Mouse (Mus musculus) cerebellum, adult 18-20 months (tissue): ENCODE measurements at regions not wholly inside any gene's neighbourhood (a gene's known extent, or its start where the extent isn't known, plus 50 kb on each side); places are given as distances from the start of the nearest gene placed in this dataset.

Experiments
- DNase-seq, 2 experiments: peaks; one replicate each; pipeline ENCODE4 v3.0.0; 2021

GRCm38 (mm10) chr9:74342176-74342575 lies 232.0 kb downstream of the Wdr72 start:
- DNase-seq, result no peak

- DNase-seq, result no peak
Observed at GRCm38 (mm10) chr9:74345027-74345426, 234.9 kb downstream of the Wdr72 start.

DNA sequence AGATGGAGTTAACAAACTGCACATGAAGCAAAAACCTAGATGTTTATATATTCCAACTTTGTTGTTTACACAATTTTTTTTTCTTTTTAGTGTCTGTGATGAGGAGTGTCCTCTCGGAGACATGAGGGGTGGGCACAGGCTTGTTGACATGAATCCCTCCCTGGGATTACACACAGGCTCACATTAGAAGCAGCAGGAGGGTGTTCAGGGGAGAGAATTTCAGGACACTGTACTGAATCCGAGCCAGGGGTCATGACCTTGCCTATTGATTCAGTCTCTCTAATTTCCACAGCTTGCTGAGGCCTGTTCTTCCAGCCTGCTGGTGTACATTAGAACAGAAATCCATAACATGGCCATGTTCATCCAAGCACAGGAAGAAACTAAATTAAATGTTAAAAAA lies 238.6 kb downstream of the Wdr72 start:
- DNase-seq, result no peak

DNA sequence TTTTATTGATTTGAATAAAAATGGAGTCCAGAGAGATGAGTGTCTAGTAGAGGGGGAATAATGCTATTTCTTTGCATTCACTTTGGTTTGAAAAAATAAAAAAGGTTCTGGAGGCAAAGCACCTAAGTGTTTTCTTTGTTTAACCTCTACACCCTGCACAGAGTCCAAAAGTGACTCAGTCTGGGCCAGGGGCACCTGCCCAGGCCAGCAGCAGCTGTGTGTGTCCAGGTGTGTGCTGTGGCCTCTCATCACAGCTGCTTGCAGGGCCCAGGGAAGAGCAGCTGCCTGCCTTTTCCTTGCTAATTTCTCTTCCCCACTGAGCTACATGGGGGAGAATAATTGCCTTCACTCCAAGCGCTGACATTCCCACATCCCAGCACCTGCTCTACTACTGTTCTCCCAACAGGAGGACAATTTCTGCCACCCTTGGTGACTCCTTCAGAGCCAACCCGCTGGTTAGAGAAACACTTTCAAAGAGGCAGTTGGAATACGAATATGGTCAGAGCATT lies 255.8 kb downstream of the Wdr72 start:
- no peak for DNase-seq

- no peak for DNase-seq
Observed at GRCm38 (mm10) chr9:74376191-74376590, 266.0 kb downstream of the Wdr72 start.

DNA sequence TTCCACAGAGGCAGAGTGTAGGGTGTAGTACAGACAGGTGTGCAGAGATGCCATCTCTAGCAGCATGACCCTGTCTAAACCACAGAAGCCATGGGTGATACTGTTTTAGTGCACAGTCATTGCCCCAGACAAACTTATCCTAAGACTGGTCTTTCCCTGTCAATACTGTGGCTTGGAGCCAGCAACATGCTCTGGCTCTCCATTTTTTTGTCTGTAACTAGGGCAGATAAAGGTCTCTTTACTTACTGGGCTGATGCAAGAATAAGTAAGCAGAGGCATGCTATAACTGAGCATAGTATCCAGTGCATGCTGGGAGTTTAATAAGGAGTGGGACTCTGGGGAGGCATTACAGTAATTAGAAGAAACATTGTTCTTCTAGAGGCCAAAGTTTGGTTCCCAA lies 267.0 kb downstream of the Wdr72 start:
- DNase-seq, result no peak

DNA sequence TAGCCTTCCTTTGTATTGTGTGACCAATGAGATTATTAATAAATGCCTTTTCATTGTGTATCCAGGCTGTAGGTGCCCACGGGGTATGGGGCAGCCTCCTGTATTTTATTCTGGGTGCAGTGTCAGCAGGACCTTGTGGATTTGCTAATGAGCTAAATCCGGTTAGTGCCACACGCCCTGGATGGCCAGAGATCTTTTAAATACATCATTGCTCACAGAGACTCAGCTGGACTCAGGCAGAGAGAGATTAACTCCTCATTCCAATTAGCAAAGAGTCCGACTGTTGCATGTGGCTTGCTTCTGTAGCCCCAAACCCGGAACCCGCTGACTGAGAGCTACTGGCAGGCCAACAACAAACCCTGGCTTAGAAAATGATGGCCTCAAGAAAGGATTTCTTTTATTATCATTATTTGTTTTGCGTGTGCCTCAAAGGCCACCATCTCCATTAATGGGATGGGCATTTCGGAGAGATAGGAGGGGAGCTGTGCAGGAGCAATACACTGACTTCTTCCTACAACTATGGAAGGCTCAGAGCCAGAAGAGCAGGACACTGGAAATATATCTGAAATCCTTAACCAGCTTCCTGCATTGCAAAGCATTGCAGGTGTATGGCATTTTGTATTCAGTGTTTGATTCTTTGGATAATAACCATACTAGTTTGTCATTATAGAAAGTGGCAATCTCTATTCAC lies 274.2 kb downstream of the Wdr72 start:
- DNase-seq, result no peak

GRCm38 (mm10) chr9:74425594-74425993 lies 315.4 kb downstream of the Wdr72 start:
- DNase-seq, result no peak

GRCm38 (mm10) chr9:74449981-74450380 lies 339.8 kb downstream of the Wdr72 start:
- no peak for DNase-seq

GRCm38 (mm10) chr9:74461084-74461483 lies 350.9 kb downstream of the Wdr72 start:
- DNase-seq, result no peak

DNA sequence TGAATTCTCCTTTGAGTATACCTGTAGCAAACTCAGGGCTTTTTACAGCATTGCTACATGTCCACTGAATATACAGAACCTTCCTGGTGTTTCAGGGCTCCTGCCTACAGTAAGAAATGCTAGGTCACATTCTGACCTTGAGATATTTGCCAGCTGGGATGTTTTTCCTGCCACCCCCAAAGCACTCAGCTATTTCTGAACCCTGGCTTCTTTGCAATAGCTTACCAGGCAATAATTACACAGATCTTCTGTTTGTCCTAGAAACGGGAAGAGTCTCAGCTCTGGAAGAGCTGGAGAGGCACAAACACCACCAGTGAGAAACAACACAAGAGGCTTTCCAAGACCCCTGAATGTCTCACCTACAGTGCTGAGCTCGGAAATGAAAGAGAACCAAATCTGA lies 366.7 kb downstream of the Wdr72 start:
- DNase-seq, result no peak

- DNase-seq, result no peak
Observed at GRCm38 (mm10) chr9:74479273-74479672, 369.1 kb downstream of the Wdr72 start.

DNA sequence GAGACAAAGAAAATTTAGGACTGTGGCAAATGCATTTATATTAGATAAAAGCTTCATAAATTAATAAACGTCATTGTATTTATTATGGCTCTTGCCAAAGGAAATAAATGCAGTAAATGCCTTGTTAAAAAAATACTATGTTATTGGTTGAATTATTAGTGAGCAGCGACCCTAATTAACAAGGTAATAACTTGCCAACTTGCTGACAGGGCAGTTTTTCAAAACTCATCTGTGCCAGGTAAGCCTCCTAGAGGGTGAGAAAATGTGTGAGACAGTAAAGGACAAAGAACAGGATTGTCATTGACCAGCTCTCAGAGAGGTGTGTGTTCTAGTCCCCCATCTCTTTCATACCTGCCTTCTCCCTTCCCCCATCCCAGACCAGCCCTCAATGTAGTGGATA lies 347.8 kb upstream of the Onecut1 start:
- DNase-seq, result no peak

GRCm38 (mm10) chr9:74528550-74528949 lies 333.2 kb upstream of the Onecut1 start:
- no peak for DNase-seq

DNA sequence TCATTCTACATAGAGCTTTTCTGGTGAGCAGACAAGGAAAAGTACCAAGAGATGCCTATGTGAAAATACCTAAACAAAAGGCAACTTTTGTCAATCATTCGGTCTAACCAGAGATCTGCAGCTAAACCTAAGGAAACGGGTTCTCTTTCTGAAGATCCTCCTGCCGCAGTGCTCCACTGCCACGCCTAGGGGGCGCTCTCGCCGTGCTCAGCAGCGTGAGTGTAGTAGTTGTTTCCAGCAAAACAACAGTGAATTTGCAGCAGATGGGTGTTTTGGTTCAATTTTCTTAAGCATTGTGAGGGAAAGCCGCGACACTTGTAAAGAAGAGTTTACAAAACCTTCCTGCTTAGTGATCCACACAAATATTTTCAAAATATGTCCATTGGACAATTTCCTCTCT lies 331.4 kb upstream of the Onecut1 start:
- DNase-seq, result peak; percentile 46 to 65

GRCm38 (mm10) chr9:74530748-74531147 lies 331.0 kb upstream of the Onecut1 start:
- peak in 1 of 2 experiments; percentile 2 for DNase-seq

GRCm38 (mm10) chr9:74531986-74532385 lies 329.7 kb upstream of the Onecut1 start:
- no peak for DNase-seq

DNA sequence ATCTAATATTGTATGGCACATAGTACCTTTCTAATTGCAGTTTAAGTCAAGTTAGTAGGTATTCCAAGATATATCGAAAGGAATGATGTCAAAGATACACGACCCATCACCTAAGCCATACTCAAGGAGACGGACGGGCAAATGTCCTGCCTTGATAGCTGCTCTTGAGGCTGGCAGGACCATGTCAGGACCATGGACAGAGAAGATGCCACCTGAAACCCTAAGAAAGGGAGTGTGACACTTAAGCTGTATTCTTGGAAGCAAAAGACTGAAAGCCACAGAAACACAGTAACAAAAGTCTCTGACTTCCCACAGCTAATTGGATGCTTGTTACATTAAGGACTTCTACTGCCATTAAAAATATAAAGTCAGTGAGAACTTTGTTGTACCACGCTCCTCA lies 326.7 kb upstream of the Onecut1 start:
- DNase-seq, result no peak

DNA sequence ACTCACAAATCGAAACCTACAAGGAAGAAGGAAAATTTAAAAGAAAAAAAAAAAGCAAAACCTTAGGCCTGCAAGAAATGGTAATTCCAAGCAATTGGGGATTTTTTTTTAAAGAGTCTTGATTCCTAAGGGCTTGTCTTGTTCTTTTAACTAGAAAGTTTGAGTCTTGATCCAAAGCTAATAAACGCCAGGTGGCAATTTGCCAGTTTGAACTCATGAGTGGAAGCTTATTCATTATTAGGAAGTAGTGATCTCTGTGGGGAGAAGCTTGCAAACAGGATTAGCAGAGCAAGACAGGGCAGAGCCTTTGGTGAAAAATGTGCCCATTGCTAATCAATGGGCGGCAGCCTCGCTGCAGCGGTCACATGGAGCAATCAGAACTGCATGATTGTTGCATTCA lies 305.6 kb upstream of the Onecut1 start:
- no peak for DNase-seq

GRCm38 (mm10) chr9:74592757-74593156 lies 269.0 kb upstream of the Onecut1 start:
- no peak for DNase-seq

DNA sequence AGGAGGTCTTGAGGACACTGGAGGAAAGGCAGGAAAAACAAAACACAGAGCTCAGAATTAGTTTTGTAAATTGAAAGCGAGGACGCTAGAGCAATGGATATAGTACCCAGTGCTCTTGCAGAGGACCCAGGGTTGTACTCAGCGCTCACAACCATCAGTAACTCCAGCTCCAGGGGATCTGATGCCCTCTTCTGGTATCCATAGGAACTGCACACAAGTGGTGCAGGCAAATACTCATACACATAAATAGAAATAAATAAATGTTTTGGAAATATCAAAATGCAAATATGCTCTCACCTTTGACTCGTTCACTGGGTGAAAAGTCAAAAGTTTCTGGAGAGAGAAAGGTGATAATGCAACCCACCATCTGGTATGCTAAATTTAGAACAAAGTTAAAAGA lies 267.8 kb upstream of the Onecut1 start:
- no peak for DNase-seq

GRCm38 (mm10) chr9:74604415-74604814 lies 257.3 kb upstream of the Onecut1 start:
- no peak for DNase-seq

DNA sequence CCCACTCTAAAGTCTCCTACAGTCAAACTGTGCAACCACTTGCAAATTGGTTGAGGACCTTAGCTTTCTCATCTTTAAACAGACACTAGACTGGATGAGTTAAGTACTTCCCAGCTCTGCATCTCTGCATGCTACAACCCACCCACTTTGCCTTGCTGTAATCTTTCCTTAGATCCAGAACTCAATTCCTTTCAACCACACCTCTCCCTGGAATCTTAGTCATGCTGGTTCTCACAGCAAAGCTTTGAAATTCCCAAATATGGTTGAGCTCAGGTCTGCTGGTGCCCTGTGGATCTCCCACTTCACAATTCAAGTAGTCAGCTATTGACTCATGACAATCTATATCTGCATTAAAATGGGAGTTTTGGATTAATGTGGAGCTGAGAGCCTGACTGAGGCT lies 239.8 kb upstream of the Onecut1 start:
- DNase-seq, result no peak

- DNase-seq, result no peak
Observed at GRCm38 (mm10) chr9:74645394-74645793, 216.3 kb upstream of the Onecut1 start.

GRCm38 (mm10) chr9:74650036-74650435 lies 211.7 kb upstream of the Onecut1 start:
- no peak for DNase-seq
